Mouse (Mus musculus): ENCODE measurements around the gene Olfr1191-ps1.
"Not testable (repeated sequence)": the region's sequence is repeated elsewhere in the genome, so short reads cannot be mapped to it uniquely, and the experiment has no call there.

The Olfr1191-ps1 gene

GRCm38 (mm10) chr2:88640242-88640641, at the start of gene Olfr1191-ps1:
Gene Olfr1191-ps1 (plus strand): TSS chr2:88640542.
- not testable (repeated sequence) for DNase-seq (ENCODE audit: low read depth, low spot score)

DNA sequence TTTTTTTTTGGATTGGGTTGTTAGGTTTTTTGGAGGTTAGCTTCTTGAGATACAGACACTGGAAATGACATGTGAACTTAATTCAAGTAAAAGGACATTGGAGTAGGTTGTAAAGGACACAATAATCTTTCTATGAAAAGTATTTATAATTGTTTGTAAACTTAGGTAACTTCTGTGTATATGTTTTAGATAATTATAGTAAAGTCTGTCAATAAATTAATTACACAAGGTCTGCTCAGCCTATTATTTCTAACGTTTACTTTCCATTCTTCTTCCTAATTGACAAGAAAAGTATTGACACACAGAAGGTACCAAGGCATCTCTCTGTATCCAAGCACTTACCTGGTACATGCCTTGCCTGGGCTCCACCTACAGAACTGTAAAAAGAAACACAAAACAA, 7.9 kb downstream of the Olfr1191-ps1 start, which contains the start of gene Olfr1192-ps1:
TSS of gene Olfr1192-ps1 (plus strand) at position 301 of the 400 bp plus-strand sequence.
- DNase-seq (ENCODE audit: low read depth, low spot score), result no peak

GRCm38 (mm10) chr2:88675328-88675727, 35.0 kb downstream of the Olfr1191-ps1 start, which contains the start of gene Olfr1193:
Gene Olfr1193 (plus strand): TSS chr2:88675628.
- DNase-seq (ENCODE audit: low read depth, low spot score), result not testable (repeated sequence)

DNA sequence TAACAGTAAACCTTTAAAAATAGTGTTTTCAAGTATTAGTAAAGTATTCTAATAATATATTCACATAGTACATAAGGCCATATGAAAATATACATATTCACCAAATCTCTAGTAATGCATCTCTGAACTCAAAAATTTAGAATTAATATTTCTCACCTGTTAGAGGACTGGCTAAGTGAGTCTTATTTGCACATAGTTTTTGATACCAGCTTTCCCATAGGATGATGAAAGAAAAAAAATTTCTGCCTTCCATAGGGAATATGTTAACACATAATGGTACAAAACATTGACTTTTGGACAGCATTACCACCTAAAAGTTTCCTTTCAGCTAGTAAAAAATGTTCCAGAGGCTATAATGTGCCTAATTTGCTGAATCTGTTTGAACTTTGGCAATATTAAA, 48.7 kb downstream of the Olfr1191-ps1 start, which contains the start of gene Olfr1195:
TSS of gene Olfr1195 (minus strand) at position 101 of the 400 bp plus-strand sequence.
- no peak for DNase-seq (ENCODE audit: low read depth, low spot score)

All from A20 (cell line).